Comparison of ENCODE assay signal across 7 mouse cellular contexts in the genomic region with DNA sequence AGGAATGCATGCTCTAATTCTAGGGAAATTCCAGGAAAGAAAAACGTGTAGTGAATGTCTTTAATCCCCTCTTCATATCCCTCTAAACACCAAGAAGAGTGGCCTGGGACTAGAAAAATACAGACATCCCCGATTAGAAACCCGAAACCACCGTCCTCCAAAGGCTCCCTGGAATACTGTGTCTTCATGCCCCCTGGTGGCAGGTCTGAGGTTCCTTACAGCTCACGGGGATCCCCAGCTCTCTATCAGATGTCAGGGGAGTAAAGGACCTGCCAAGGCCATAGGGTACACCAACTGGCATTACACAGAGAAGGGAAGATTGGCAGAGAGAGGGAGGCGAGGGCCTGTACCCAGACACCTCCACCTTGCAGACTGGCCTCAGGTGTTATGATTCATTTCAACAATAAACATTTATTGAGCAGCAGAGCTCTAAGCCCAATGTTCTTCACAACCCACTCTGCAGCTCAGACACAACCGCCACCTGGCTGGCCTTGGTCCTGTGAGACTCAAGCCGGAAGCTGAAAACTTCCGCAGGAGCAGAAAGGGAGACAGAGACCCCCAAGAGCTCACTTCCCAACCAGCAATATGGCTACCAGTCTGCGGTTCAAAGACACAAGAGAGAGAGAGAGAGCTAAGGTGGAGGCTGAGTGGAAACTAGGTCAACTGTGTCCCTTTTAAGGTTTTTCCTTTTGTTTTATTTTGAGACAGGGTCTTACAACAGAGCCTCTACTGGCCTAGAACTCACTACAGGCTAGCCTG. TPM values are rescaled to one million over a fixed set of nuclear protein-coding genes. Genes with fewer than 3 reads are reported as not detected.
DNase-seq lines count a peak whose midpoint lies in the region; ATAC-seq lines count a peak whose summit lies in the region.

No protein-coding gene starts in this region.

- DNase-seq in urinary bladder, postnatal 25 days (ENCODE audit: low spot score), result peak; percentile 71
- no peak for DNase-seq in urinary bladder, adult 18-20 months (ENCODE audit: low spot score in 2 of 2)
- DNase-seq in adrenal gland, postnatal 25 days, result peak; percentile 70
- DNase-seq in skeletal muscle tissue, adult 2 months (ENCODE audit: low read depth, low spot score), result peak; percentile 61

- ATAC-seq in embryonic facial prominence, embryonic 15.5 days (ENCODE audit: insufficient number of reproducible peaks, low FRiP score, low TSS enrichment, low read depth), result no peak
- ATAC-seq in hematopoietic stem cell, adult 5-6 weeks (replicated peaks in 1 of 2; ENCODE audit: insufficient read depth in 1 of 2, low FRiP score in 2 of 2, low TSS enrichment in 1 of 2, low read depth in 1 of 2, poor library complexity in 2 of 2, severe bottlenecking in 2 of 2), result peak; percentile 68 to 71; a peak in 3 of 4 replicates
- no peak for ATAC-seq in limb, embryonic 15.5 days (ENCODE audit: insufficient number of reproducible peaks, low FRiP score, low TSS enrichment, low read depth)

- no peak overlapping the region for H3K4me3 ChIP-seq in embryonic facial prominence, embryonic 15.5 days (replicated peaks)
- no peak overlapping the region for H3K4me3 ChIP-seq in limb, embryonic 15.5 days

- 0 out of 2 replicates have a peak overlapping the region, but pooled peaks have one; percentile 17 for H3K27ac ChIP-seq in embryonic facial prominence, embryonic 15.5 days (replicated peaks)
- H3K27ac ChIP-seq in limb, embryonic 15.5 days, result peak overlapping the region; percentile 24

- peaks cover 39% of the 10 kb centered on the region for H3K4me1 ChIP-seq in embryonic facial prominence, embryonic 15.5 days
- peaks cover 35% of the 10 kb centered on the region for H3K4me1 ChIP-seq in limb, embryonic 15.5 days

- no peak overlapping the region for H3K4me2 ChIP-seq in embryonic facial prominence, embryonic 15.5 days (replicated peaks)
- H3K4me2 ChIP-seq in limb, embryonic 15.5 days, result no peak overlapping the region

- H3K9me3 ChIP-seq in embryonic facial prominence, embryonic 15.5 days (replicated peaks), result no peaks in the 10 kb centered on the region
- H3K9me3 ChIP-seq in limb, embryonic 15.5 days, result no peaks in the 10 kb centered on the region

- H3K9ac ChIP-seq in embryonic facial prominence, embryonic 15.5 days, result no peak overlapping the region
- no peak overlapping the region for H3K9ac ChIP-seq in limb, embryonic 15.5 days

- H3K36me3 ChIP-seq in embryonic facial prominence, embryonic 15.5 days, result peaks cover 20% of the 10 kb centered on the region
- peaks cover 35% of the 10 kb centered on the region for H3K36me3 ChIP-seq in limb, embryonic 15.5 days

- WGBS in embryonic facial prominence, embryonic 15.5 days, result 36% methylated on average over 10 of the region's 10 CpGs
- WGBS in limb, embryonic 15.5 days, result 37% methylated on average over 10 of the region's 10 CpGs

- H3K27me3 ChIP-seq in embryonic facial prominence, embryonic 15.5 days, result no peaks in the 10 kb centered on the region
- H3K27me3 ChIP-seq in limb, embryonic 15.5 days, result no peaks in the 10 kb centered on the region

RNA-seq across cellular contexts. Expression of gene P3h4, which starts 6.4 kb away (rescaled TPM):
- 25.7 and 29.4 TPM in 2 replicates for total RNA-seq in adrenal gland, postnatal 25 days (2021)
- 89.9 and 91.1 TPM in 2 replicates for polyA plus RNA-seq in embryonic facial prominence, embryonic 15.5 days (2015; fragmentation: Nextera tagmentation; extraction: Ambion mirVana)
- 0.65 and 2.7 TPM in 2 replicates for total RNA-seq in hematopoietic stem cell, adult 5-6 weeks (2017)
- polyA plus RNA-seq in limb, embryonic 15.5 days (2015; fragmentation: Nextera tagmentation; extraction: Ambion mirVana), result 107 and 114 TPM in 2 replicates

RNA-seq across cellular contexts. Expression of gene Fkbp10, which starts 7.2 kb away (rescaled TPM):
- total RNA-seq in adrenal gland, postnatal 25 days (2021), result 23.8 and 24.7 TPM in 2 replicates
- 212 TPM in 2 replicates for polyA plus RNA-seq in embryonic facial prominence, embryonic 15.5 days (2015; fragmentation: Nextera tagmentation; extraction: Ambion mirVana)
- 0.38 and 0.74 TPM in 2 replicates for total RNA-seq in hematopoietic stem cell, adult 5-6 weeks (2017)
- 210 and 239 TPM in 2 replicates for polyA plus RNA-seq in limb, embryonic 15.5 days (2015; fragmentation: Nextera tagmentation; extraction: Ambion mirVana)

RNA-seq across cellular contexts. Expression of gene Jup, which starts 10.7 kb away (rescaled TPM):
- 59.5 and 81.5 TPM in 2 replicates for total RNA-seq in adrenal gland, postnatal 25 days (2021)
- polyA plus RNA-seq in embryonic facial prominence, embryonic 15.5 days (2015; fragmentation: Nextera tagmentation; extraction: Ambion mirVana), result 232 and 256 TPM in 2 replicates
- total RNA-seq in hematopoietic stem cell, adult 5-6 weeks (2017), result 2.1 and 9.9 TPM in 2 replicates
- polyA plus RNA-seq in limb, embryonic 15.5 days (2015; fragmentation: Nextera tagmentation; extraction: Ambion mirVana), result 305 and 309 TPM in 2 replicates

RNA-seq across cellular contexts. Expression of gene Nt5c3b, which starts 33.4 kb away (rescaled TPM):
- total RNA-seq in adrenal gland, postnatal 25 days (2021), result 60.3 and 63.2 TPM in 2 replicates
- 134 and 135 TPM in 2 replicates for polyA plus RNA-seq in embryonic facial prominence, embryonic 15.5 days (2015; fragmentation: Nextera tagmentation; extraction: Ambion mirVana)
- total RNA-seq in hematopoietic stem cell, adult 5-6 weeks (2017), result 50.2 and 73.2 TPM in 2 replicates
- 137 and 141 TPM in 2 replicates for polyA plus RNA-seq in limb, embryonic 15.5 days (2015; fragmentation: Nextera tagmentation; extraction: Ambion mirVana)

RNA-seq across cellular contexts. Expression of gene Klhl10, which starts 33.5 kb away (rescaled TPM):
- 1.2 and 1.3 TPM in 2 replicates for total RNA-seq in adrenal gland, postnatal 25 days (2021)
- polyA plus RNA-seq in embryonic facial prominence, embryonic 15.5 days (2015; fragmentation: Nextera tagmentation; extraction: Ambion mirVana), result 1.1 and 1.2 TPM in 2 replicates
- 0.60 and 2.1 TPM in 2 replicates for total RNA-seq in hematopoietic stem cell, adult 5-6 weeks (2017)
- 0.64 and 0.70 TPM in 2 replicates for polyA plus RNA-seq in limb, embryonic 15.5 days (2015; fragmentation: Nextera tagmentation; extraction: Ambion mirVana)

Comparison
In these comparisons a context has a peak if more than half of its experiments do, and no peak if none do; other contexts are left out.
1. DNase-seq: peak in urinary bladder, postnatal 25 days (single experiment), adrenal gland, postnatal 25 days (single experiment) and skeletal muscle tissue, adult 2 months (single experiment); none in urinary bladder, adult 18-20 months (0 of 2).
2. ATAC-seq: peak in hematopoietic stem cell, adult 5-6 weeks (2 of 2); none in embryonic facial prominence, embryonic 15.5 days (single experiment) and limb, embryonic 15.5 days (single experiment).
3. RNA of gene Fkbp10, which starts 7.2 kb away (total RNA-seq): 23.8 to 24.7 TPM in adrenal gland, postnatal 25 days; 0.38 to 0.74 TPM in hematopoietic stem cell, adult 5-6 weeks; every median in the first group is over 10 times any median in the second.